Mouse (Mus musculus) heart, postnatal 10 days (tissue): ENCODE data around the gene Unc45b. TPM values are rescaled to one million over a fixed set of nuclear protein-coding genes. Genes with fewer than 3 reads are reported as not detected.
A peak's percentile ranks its signal among the peaks of the same experiment; 100 is the strongest.

ENCODE experiments used
- DNase-seq, 2 experiments: peaks; one replicate each; pipeline ENCODE4 v3.0.0; 2021
- intact Hi-C: fragments of 180-260 bp; cut with DNase I; formaldehyde crosslinking; loops from one replicate; pipeline ENCODE4 v1.15.1; 2025
- total RNA-seq, 2 experiments: library from RNA; stranded (reverse); gene quantifications; 2 replicates each; pipeline ENCODE4 v1.2.3; 2021

Gene Unc45b
- total RNA-seq: 100 to 1,000 TPM; 161 to 177 TPM

DNA sequence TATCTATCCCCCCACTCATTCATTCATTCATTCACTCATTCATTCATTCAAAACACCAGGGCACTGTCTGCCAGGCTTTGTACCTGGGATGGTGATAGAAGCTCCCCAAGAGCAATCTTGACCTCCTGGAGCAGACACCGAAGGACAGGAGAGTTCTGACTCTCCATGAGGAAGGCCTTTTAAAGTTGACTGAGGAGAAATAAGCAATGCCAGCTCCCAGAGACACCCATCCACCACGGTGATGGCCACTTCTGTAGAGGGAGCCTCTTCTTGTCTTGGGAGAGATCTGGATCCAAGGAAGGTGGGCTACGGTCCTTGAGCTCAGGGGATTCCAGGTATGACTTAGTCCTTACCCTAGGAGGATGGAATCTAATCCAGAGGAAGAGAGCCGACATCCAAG is at the start of gene Unc45b:
Gene Unc45b (plus strand): TSS at position 301 of the 400 bp plus-strand sequence.
- intact Hi-C loops: no loop called here
- peak in 1 of 2 experiments; percentile 25 for DNase-seq

DNA sequence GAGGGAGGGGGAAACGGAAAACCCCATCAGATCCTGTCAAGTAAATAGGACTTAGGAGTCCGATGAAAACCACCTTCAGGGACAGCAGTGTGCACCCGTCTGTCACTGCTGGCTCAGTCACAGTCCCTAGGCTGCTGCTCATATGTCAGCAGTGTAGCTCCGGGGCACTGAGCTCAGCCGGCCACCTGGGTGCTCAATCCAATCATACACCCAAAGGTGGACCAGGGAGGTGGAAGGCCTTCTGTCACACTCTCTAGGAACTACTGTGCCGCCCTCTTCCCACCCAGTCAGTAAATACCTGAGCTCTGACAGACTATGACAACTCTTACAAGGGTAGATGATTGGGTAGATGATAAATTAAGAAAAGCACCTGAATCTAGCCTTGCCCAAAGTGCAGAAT is 49.6 kb upstream of the Unc45b start:
- intact Hi-C loops: no loop called here
- no peak for DNase-seq

DNA sequence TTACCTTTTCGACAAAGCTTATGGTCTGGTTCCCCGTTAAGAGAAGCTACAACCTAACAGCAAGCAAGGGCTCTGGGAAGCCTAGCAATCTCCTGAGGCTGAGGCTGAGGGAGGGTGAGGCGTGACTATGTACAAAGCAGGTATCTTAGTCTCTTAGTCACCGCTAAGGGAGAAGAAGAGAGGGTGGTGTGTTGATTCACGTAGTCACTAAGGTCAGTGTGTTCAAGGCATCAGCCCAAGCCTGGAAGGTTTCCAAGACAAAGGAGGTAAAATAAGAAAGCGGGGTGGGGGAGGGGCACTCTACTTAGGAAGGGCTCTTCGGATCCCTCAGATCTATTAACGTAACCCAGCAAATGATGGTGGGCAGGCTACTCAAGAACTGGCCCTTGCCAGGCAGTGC is 48.8 kb upstream of the Unc45b start:
- no peak for DNase-seq
- intact Hi-C loops: no loop called here

DNA sequence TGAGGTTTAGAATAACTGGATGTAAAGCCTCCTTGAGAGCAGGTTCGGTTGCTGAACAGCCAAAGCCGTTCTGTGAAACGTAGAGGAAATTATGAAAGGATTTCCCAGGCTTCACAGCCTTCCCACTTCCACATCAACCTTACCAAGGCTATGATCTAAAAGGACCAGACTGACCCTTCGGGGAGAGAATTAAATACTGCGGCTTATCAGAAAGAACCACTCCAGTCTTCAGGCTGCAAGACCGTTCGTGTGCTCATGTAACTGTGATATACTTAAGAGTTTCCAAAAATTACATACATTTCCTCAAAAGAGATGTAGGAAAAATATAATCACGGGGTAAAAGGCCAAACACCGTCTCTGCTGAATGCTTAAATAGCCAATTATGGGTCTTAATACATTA is 47.7 kb upstream of the Unc45b start:
- no peak for DNase-seq

DNA sequence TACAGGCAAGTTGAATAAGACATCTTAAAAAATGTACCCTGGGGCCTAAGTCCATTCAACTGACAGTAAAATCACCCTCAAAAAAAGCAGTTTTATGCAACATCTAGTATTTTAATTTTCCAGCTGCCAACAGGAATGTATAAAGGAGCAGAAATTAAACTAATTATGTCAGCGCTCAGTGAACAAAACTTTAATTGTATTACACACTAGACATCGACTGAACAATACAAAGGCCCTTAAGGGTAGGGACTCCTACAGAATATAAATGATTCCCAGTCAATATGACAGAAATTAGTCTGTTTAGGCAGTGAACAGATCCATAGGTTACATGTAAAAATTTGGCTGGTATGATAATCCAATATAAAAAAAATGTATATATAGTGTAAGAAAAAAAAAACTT is 47.3 kb upstream of the Unc45b start:
- intact Hi-C loops: no loop called here

More for the DNA sequence above, 47.7 kb upstream of the Unc45b start:
- intact Hi-C loops: no loop called here

DNA sequence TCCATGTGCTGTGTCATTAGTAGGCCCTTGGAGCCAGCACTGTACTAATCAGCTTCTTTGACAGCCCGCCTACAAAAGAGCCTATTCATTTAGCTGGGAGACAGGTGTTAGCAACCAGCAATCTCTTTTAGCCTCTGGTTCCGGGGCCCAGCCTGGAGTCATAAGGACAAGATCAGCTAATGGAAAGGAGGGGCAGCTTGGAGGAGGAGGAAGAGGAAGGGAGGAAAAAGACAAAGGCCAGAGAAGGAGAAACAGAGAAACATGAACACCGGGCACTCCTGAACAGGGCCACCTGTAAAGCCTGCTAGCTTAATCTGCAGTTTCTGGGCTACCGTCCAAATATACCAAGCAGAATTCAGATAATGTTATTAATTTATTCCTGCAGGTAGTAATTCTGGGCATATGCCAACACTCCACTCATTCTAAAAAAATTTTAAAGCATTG is 46.8 kb upstream of the Unc45b start:
- intact Hi-C loops: no loop called here
- no peak for DNase-seq

More for the DNA sequence above, 47.3 kb upstream of the Unc45b start:
- DNase-seq: no peak

DNA sequence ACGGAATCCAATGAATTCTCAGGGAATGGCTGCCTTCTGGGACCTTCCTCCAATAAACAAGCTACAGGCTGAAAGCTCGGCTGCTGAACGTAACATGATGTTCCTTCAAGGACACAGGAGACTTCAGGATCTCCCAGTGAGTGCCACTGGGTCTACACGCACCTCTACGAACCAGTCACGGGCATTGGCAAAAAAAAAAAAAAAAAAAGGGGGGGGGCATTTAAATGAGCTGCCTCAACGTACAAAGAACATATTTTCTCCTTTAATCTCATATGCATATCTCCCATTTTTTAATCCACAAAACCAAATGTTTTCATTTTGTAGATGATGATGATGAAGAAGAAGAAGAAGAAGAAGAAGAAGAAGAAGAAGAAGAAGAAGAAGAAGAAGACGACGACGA is 44.4 kb upstream of the Unc45b start:
- no peak for DNase-seq
- intact Hi-C loops: no loop called here

DNA sequence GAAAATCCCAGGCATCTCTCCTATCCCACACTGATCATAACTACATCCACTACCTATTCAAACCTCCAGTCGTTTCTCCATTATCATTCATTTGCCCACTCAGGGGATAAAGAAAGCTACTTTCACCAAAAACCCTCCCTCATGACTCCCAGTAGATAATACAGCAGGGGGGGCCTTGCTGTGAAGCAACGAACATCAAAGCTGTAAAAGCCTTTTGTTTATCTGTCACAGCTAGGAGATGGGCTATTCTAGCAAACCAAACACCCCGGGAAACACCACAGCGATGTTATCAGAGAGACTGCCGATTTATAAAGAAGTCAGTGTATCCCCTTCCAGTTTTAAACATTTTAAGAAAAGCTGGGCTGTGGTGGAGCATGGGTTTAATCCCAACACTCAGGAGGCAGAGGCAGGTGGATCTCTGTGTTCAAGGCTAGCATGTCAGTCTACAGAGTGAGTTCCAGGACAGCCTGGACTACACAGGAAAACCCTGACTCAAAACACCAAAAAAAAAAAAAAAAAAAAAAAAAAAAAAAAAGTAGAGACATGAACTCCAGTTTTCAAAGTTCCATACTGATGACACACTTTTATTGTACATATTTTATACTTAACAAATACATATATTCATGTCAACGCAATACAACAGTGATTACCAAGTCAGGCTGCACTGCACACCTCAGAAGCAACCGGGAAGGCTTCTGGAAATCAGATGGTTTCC is 43.3 kb upstream of the Unc45b start:
- intact Hi-C loops: no loop called here
- DNase-seq: no peak

DNA sequence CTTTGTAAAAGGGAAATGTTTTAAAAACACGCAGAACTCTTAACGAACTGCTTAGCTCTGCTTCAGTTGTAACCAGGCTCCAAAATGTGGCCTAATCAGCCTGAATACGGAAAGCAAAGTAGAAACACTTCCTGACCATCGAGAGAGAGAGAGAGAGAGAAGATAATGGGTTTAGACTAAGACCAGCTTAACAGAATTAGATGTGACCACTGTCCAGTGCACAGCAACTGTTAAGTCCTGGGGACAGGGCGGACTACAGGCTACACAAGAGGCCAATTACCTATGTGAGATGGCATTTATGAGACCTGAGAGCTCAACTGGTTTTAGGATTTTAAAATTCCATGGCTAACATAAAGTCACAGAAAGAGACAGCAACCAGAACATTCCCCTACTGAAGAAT is 42.4 kb upstream of the Unc45b start:
- intact Hi-C loops: no loop called here
- no peak for DNase-seq

DNA sequence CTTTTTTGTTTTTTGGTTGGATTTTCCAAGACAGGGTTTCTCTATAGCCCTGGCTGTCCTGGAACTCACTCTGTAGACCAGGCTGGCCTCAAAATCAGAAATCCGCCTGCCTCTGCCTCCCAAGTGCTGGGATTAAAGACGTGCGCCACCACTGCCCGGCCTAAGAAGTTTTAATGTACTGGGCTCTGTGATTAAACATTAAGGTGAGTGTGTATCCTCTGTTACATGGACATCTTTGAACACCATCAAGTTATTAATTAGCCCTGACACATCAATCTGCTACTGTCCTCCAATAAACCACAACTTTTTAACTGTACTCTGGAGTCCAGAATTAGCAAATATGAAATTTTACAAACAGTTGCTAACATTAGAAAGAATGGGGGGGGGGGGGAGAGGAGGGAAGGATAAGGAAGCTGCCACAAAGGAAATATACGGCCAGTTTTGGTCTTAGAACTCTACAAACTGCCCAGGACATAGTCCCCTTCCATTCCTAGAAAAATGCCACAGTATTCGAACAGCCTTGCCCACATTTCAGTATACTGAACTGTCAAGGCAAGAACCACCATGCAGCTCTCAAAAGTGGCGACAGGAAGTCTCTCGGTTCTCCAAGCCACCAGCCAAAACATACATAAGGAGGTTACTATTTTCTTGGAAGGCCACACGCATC is 40.7 kb upstream of the Unc45b start:
- intact Hi-C loops: no loop called here

DNA sequence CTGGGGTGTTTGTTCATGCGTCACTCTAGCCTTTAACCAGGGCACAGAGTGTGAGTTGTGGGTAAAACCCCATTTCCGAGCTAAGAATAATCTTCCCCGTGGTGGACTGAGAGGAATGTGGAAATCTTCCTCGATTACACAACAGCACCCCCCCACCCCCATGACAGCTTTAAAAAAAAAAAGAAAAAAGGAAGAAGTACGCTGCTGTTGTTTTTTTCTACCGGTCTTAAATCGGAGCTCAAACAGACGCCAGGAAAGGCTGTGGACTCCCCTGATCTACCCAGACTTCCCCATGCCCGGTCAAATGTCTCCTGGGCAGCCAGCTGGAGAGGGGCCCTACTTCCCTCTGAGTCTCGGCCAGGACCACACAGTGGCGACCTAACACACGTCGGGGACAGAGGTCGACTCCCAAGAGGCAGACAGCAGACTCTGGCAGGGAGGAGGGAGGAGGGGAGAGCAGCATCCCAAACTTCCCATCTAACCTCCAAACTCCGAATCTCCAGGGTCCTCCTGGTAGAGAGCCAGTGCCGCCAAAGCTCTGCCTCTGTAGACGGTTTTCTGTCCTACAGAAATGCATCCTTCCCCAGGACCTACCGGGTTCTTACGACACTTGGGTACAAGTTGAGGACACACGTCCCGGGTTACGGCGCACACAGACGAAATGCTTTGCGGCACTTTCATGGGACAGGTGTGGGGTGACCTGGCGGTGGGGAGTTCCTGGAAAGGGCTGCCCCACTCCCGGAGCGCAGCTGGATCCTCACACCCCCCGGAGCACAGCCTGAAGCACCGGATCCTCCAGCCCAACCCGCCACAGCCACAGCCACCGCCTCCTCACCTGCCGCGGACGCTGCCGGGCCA is 39.9 kb upstream of the Unc45b start:
- peak; percentile 57 to 67 for DNase-seq
- intact Hi-C loops: loop anchor here (1.0 kb wide), 1 partner anchor 51 kb away; no protein-coding TSS in a partner anchor

More for the DNA sequence above, 40.7 kb upstream of the Unc45b start:
- DNase-seq: no peak

DNA sequence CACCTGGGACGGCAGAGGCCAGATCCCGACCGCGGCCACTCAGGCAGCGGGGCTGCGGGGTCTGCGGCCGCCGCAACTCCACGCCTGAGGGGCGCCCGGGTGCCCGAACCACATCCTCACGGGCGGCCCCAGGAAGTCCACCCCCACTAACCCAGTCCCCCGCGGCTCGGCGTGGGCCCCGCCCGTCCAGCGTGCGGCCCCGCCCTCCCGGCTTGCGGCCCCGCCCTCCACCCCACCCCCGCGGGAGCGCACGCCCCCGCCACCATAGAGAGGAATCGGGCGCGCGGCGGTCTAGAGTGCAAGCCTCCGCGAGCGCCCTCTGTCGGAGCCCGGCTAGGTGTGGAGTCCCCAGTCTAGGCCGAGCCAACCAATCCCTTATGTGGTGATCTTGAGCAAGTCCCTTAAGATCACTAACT is 39.3 kb upstream of the Unc45b start, which contains the start of gene Rffl:
Gene Rffl (minus strand): TSS at position 180 of the 416 bp plus-strand sequence.
- intact Hi-C loops: loop anchor here (1.0 kb wide), 1 partner anchor 52 kb away; no protein-coding TSS in a partner anchor
- DNase-seq: peak; percentile 93 to 97

DNA sequence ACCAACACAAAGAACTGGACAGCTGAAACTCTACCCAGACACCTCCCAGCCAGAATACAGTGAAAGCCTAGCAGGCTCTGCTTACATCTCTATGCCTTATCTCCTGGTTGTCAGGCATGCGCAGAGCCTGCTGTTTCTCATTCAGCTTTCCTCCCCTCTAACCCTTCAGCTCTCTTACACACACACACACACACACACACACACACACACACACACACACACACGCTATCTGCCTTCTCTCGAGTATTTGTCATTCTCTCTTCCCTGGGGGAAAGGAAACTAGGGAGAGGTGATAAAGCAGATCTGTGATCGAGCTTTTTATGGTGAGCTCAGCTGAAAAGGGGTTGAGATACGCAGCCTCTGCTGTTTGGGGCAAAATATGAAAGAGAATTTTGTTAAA is 35.4 kb upstream of the Unc45b start:
- DNase-seq: no peak
- intact Hi-C loops: no loop called here

DNA sequence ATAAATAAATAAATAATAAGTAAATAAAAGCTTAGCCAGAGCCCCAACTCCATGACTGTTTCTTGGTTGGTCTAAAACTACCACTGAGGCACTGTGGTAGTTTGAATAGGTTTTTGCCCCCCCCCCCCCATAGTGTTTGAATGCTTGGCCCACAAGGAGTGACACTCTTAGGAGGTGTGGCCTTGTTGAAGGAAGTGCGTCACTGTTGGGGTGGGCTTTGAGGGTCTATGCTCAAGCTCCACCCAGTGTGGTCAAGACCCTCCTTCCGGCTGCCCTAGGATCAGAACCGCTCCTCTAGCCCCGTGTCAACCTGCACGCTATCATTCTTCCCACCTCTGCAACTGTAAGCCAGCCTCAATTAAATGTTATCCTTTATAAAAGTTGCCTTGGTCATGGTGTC is 34.7 kb upstream of the Unc45b start:
- DNase-seq: no peak
- intact Hi-C loops: no loop called here

DNA sequence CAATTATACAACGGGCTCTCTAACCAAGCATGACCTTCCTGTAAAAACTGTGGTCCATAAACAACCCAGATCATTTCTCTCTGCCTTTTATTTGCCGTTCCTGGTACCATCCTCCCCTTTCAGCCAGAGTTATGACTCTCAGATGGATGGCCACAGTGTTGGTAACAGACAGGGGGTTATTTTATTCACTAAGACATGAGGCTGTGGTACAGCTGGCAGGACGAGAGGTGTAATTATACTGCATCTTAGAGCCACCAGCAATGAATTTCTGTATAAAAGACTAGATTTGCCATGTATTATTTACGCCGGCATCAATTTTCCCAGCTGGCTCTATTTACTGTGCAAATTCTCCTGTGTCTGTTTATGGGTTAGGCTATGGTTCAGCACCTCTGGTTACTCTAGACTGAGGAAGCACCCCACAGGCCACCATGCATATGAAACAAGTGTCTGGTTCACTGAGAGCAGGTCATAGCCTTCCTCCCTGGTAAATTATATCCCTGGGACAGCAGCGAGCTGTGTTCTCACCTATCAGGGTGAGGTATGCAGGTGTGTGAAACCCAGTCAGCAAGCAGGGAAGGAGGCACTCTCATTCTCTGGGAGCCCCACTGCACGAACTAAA is 32.5 kb upstream of the Unc45b start:
- no peak for DNase-seq
- intact Hi-C loops: no loop called here

DNA sequence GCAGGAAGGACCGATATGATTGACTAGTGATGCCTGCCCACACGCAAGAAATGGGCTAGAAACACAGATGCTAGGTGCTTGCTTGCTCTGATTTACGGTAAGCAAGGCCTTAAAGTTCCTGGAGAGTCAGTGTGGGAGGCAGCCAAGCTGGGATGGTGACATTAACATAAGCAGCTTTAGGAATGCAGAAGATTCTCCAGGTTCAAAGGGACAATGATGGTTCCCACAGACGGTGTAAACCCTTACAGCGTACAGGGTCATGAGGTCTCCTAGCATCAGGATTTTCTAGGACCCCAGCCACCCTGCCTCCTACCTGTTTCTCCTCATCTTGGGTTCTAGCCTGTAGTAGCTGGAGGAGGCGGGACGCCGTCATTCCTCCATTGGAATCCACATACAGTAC is 27.2 kb upstream of the Unc45b start:
- intact Hi-C loops: no loop called here
- no peak for DNase-seq

DNA sequence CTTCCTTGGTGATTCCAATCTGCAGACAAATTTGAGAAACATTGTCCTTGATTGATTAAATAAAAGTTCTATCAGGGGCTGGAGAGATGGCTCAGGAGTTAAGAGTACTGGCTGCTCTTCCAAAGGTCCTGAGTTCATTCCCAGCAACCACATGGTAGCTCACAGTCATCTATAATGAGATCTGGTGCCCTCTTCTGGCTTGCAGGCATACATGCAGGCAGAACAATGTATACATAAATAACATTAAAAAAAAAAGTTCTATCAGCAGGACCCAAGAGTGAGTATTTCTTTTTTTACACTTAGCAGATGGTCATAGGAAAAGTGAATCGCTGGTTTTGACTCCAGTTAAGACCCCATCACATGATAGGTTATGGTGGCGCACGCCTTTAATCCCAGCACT is 23.8 kb upstream of the Unc45b start:
- intact Hi-C loops: no loop called here
- no peak for DNase-seq

DNA sequence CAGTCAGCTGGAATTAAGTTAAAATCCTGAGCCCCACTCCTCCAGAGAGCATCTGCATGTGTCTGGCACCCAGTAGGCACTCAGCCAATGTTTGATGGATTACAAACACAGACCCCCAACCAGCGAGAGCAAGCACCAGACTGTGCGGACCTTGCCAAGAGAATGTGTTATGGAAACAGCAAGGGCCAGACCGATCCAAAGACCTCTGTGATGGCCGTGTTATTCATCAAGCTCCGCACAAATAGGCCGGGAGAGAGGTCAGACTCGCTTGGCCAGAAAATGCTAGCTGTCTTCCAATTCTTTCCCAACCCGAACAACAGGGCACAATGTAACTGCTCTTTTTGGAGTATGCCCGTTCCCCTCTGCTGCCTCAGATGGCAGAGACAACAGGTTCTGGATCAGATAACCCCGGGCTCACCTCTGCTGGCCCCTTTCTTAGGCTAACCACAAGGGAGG is 21.8 kb upstream of the Unc45b start:
- intact Hi-C loops: no loop called here
- no peak for DNase-seq

DNA sequence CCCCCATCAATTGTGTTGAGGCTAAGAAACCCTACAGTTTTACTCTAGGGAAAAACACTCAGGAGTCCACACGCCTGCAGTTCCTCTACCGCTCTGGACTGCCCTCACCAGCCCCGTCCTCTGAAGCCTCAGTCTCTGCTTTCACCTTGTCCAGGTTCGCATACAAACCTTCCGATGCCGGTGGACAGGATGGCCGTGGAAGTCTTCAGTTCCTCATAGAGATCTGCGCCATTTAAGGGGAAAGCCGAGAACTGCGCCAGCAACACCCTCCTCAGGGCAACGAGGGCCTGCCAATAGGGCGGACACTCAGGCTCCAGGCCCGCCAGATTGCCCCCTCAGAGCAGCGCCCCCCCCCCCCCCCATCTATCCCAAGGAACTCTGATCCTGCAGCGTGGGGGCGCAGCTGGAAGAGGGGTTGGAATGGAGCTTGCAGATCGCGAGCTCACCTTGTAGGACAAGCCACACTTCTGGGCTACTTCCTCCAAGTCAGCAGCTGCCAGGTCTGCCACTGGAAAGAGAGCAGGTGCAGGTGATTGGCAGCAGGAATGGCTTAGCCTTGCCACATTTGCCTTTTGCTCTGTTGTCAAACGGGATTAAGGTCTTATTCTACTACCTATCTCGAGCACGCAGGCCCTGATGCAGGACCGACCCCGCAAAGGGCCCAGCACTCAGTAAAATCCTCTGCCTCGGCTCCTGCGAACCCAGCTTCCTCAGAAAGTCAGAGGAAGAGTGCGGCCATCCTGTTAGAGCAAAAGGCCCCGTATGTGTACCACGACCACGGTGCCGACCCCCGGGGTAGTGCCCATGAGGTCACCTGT is 20.6 kb upstream of the Unc45b start:
- DNase-seq: peak in 1 of 2 experiments; percentile 33
- intact Hi-C loops: loop anchor here (1.0 to 10.0 kb wide), 6 partner anchors 70 to 895 kb away; no protein-coding TSS in a partner anchor
